Mouse (Mus musculus) left cerebral cortex, postnatal 4 days (tissue): ENCODE measurements at regions not wholly inside any gene's neighbourhood (a gene's known extent, or its start where the extent isn't known, plus 50 kb on each side); places are given as distances from the start of the nearest gene placed in this dataset.

Experiments used
- DNase-seq: peaks from one replicate; pipeline ENCODE4 v3.0.0-alpha.2; 2022
- intact Hi-C: fragments of 180-260 bp; cut with DNase I; formaldehyde crosslinking; loops from one replicate; pipeline ENCODE4 v1.15.1; 2025

DNA sequence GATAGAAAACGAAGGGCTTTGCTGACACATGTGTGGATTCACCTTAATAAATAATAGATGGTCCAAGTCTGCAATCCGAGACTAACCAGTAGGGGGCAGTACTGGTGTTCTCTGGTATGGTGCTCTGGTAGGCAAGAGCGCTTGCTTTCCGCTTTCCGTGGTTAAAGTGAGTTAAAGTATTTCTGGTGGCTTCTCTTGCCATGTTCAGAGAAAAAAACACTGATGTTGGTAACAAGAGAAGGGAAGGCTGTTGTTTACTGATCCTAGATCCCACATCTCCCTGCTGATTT is 203.9 kb downstream of the Lrig3 start:
- intact Hi-C loops = no loop called here
- DNase-seq = no peak

- intact Hi-C loops = no loop called here
- peak; percentile 94 for DNase-seq
Measured at GRCm38 (mm10) chr10:126176759-126177473, 210.9 kb downstream of the Lrig3 start.

DNA sequence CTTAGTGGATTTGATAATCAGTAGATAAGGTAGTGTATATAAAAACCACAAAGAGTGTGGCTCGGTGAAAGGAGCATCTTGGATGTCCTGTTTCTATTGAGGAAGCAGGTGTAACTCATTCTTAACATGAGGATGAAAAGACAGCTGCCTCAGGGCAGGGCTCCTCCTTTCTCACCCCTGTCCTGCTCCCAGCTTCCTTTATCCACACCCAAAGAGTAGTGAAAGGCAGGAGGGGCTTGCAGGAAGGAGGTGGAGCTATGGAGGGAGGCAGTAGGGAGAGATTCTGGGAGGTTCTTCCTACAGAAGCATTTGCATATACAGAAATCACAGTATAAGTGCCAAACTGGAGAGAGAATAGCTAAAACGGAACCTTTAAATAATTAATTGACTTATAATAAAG is 216.4 kb downstream of the Lrig3 start:
- intact Hi-C loops = no loop called here

DNA sequence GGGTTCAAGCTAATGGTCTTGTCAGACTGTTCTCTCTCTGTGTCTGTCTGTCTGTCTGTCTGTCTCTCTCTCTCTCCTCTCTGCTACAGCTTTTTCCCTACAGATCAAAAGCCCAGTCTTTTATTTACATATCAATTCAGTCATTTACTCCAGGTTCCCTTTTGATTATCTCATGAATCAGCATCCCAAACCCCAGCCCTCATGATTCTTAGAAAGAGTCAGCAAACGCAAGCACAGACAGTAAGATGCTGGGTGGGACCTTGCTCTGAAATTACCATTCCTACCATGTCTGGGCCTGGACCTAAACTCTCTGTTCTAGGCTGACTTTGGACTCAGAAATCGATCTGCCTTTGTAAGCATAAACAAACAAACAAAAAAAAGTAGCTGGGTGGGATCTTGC is 218.0 kb downstream of the Lrig3 start:
- no peak for DNase-seq
- intact Hi-C loops = no loop called here

More for the DNA sequence above, 216.4 kb downstream of the Lrig3 start:
- DNase-seq = no peak

- DNase-seq = no peak
- intact Hi-C loops = no loop called here
Measured at GRCm38 (mm10) chr10:126185410-126185809, 219.4 kb downstream of the Lrig3 start.

- intact Hi-C loops = no loop called here
- no peak for DNase-seq
Measured at GRCm38 (mm10) chr10:126186086-126186485, 220.1 kb downstream of the Lrig3 start.

DNA sequence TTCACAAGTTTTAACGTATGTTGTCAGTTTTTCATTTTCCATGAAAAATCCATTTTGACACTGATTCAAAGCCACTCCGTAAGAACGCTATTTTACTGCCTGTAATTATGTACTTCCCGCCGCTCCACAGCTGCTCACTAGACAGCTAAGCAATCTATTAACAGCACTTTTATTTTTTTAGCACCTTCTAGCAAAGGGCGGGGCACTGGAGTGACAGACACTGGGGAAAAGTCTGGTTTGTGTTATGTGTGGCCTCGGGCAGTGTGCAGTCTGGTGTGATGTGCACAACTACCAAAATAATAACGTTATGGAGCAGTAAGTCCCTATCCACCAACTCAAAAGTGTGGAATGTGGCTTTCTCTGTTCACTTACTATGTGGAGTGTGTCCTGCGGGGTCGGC is 223.0 kb downstream of the Lrig3 start:
- no peak for DNase-seq
- intact Hi-C loops = no loop called here
